Mouse (Mus musculus): ENCODE measurements around the gene Tfb1m. TPM values are rescaled to one million over a fixed set of nuclear protein-coding genes. Genes with fewer than 3 reads are reported as not detected.

The Tfb1m gene
- polyA plus RNA-seq, 1 experiment: 7.3 TPM

GRCm38 (mm10) chr17:3515851-3516250, 41.7 kb downstream of the Tfb1m start:
- DNase-seq (ENCODE audit: extremely low spot score in 1 of 2, low spot score in 1 of 2): no peak

- no peak for DNase-seq (ENCODE audit: extremely low spot score in 1 of 2, low spot score in 1 of 2)
These were observed 43.3 kb downstream of the Tfb1m start for GRCm38 (mm10) chr17:3514316-3514715.

GRCm38 (mm10) chr17:3509841-3510240, 47.7 kb downstream of the Tfb1m start:
- peak in 1 of 2 experiments; percentile 86 for DNase-seq (ENCODE audit: extremely low spot score in 1 of 2, low spot score in 1 of 2)

GRCm38 (mm10) chr17:3506508-3506907, 51.1 kb downstream of the Tfb1m start:
- no peak for DNase-seq (ENCODE audit: extremely low spot score in 1 of 2, low spot score in 1 of 2)

- DNase-seq (ENCODE audit: extremely low spot score in 1 of 2, low spot score in 1 of 2): no peak
These were observed 51.9 kb downstream of the Tfb1m start for GRCm38 (mm10) chr17:3505711-3506110.

GRCm38 (mm10) chr17:3500936-3501335, 56.6 kb downstream of the Tfb1m start:
- DNase-seq (ENCODE audit: extremely low spot score in 1 of 2, low spot score in 1 of 2): no peak

- no peak for DNase-seq (ENCODE audit: extremely low spot score in 1 of 2, low spot score in 1 of 2)
These were observed 57.5 kb downstream of the Tfb1m start for GRCm38 (mm10) chr17:3500076-3500475.

GRCm38 (mm10) chr17:3499468-3499867, 58.1 kb downstream of the Tfb1m start:
- no peak for DNase-seq (ENCODE audit: extremely low spot score in 1 of 2, low spot score in 1 of 2)

GRCm38 (mm10) chr17:3498580-3498979, 59.0 kb downstream of the Tfb1m start:
- DNase-seq (ENCODE audit: extremely low spot score in 1 of 2, low spot score in 1 of 2): no peak

GRCm38 (mm10) chr17:3498086-3498485, 59.5 kb downstream of the Tfb1m start:
- DNase-seq (ENCODE audit: extremely low spot score in 1 of 2, low spot score in 1 of 2): no peak

GRCm38 (mm10) chr17:3496080-3496479, 61.5 kb downstream of the Tfb1m start:
- DNase-seq (ENCODE audit: extremely low spot score in 1 of 2, low spot score in 1 of 2): no peak

GRCm38 (mm10) chr17:3495576-3495975, 62.0 kb downstream of the Tfb1m start:
- peak; percentile 50 to 70 for DNase-seq (ENCODE audit: extremely low spot score in 1 of 2, low spot score in 1 of 2)

- DNase-seq (ENCODE audit: extremely low spot score in 1 of 2, low spot score in 1 of 2): no peak
These were observed 65.9 kb downstream of the Tfb1m start for GRCm38 (mm10) chr17:3491667-3492066.

- DNase-seq (ENCODE audit: extremely low spot score in 1 of 2, low spot score in 1 of 2): no peak
These were observed 66.5 kb downstream of the Tfb1m start for GRCm38 (mm10) chr17:3491065-3491464.

GRCm38 (mm10) chr17:3490216-3490895, 67.2 kb downstream of the Tfb1m start:
- DNase-seq (ENCODE audit: extremely low spot score in 1 of 2, low spot score in 1 of 2): no peak

GRCm38 (mm10) chr17:3487721-3488601, 69.6 kb downstream of the Tfb1m start:
- DNase-seq (ENCODE audit: extremely low spot score in 1 of 2, low spot score in 1 of 2): no peak

- DNase-seq (ENCODE audit: extremely low spot score in 1 of 2, low spot score in 1 of 2): no peak
These were observed 70.4 kb downstream of the Tfb1m start for GRCm38 (mm10) chr17:3487211-3487610.

- no peak for DNase-seq (ENCODE audit: extremely low spot score in 1 of 2, low spot score in 1 of 2)
These were observed 71.7 kb downstream of the Tfb1m start for GRCm38 (mm10) chr17:3485851-3486250.

GRCm38 (mm10) chr17:3483091-3483490, 74.5 kb downstream of the Tfb1m start:
- no peak for DNase-seq (ENCODE audit: extremely low spot score in 1 of 2, low spot score in 1 of 2)

GRCm38 (mm10) chr17:3481576-3482575, 75.7 kb downstream of the Tfb1m start:
- peak; percentile 44 to 80 for DNase-seq (ENCODE audit: extremely low spot score in 1 of 2, low spot score in 1 of 2)

- DNase-seq (ENCODE audit: extremely low spot score in 1 of 2, low spot score in 1 of 2): no peak
These were observed 81.0 kb downstream of the Tfb1m start for GRCm38 (mm10) chr17:3476546-3476945.

Data from frontal cortex, adult 2 months (tissue).